Mouse (Mus musculus) cerebellum, adult 2 months (tissue): ENCODE measurements around the gene Dok7.

Source experiments
- CTCF ChIP-seq: fragments of 200-500 bp; IDR thresholded peaks from 2 replicates; pipeline ENCODE4 v1.5.1; 2011; ENCODE audit warnings: low read depth, mild to moderate bottlenecking, control low read depth, low read length, moderate library complexity, borderline replicate concordance; ENCODE audit not compliant: insufficient read depth
- POLR2A ChIP-seq: fragments of 200-500 bp; IDR thresholded peaks from 2 replicates; pipeline ENCODE4 v1.6.1; 2011; ENCODE audit warnings: low read length, control low read depth, borderline replicate concordance; ENCODE audit not compliant: insufficient read depth

- no peak for TF ChIP-seq CTCF
- no peak for TF ChIP-seq POLR2A
These were observed 72.6 kb downstream of the Dok7 start for GRCm38 (mm10) chr5:35129208-35129607.
